Mouse (Mus musculus): ENCODE data around the gene Rasgef1b. TPM values are rescaled to one million over a fixed set of nuclear protein-coding genes. Genes with fewer than 3 reads are reported as not detected.

Gene Rasgef1b
- polyA plus RNA-seq, 1 experiment from 2014 or later, result 59.7 TPM

DNA sequence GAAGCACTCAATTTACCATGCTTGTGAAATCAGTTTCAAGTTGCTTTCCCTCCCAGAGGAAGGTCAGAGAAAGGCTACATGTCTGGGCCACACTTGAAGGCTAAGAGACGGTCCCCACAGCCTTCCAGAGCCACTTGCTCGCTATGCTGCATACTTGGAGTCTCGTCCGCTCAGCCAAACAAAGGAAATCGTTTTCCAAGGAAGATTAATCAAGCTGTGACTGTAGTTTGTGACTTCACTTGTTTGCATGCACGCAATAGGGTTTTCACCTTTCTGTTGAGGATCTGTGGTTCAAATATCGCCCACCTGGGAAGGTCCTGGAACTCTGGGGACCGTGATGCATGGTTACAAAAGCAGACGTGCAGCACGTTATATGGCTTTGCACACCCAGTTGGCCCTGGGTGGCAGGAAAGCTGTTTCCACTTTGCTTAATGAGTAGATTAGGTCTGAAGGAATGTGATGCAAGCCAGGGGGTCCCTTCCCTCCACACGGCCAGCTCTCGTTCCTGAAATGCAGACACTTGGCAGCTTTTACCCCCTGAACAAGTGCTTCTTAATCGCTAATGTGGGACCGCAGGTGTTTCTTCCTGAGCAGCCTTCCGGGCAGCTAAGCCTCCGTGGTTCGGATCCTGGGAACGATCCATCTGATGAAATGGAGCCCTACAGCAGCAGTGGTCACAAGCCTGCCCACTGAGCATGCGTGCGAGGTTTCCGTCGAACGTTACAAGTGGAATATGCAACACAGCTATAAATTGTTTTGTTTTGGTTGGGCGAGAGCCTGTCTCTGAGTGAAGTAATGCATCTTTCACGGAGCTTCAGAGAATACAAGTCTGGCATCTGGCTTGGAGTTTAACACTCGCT lies 537.7 kb downstream of the Rasgef1b start:
- Histone ChIP-seq H3K4me2 (ENCODE audit: low read length) (no peak overlapping the region), H3K9me3 (replicated peaks; ENCODE audit: control insufficient read depth, low read length, poor library complexity, severe bottlenecking) (no peaks in the 10 kb centered on the region), H3K36me3 (ENCODE audit: control insufficient read depth, insufficient read depth, low read length) (no peaks in the 10 kb centered on the region), H3K4me3 (ENCODE audit: low read depth, low read length) (no peak overlapping the region), H3K4me1 (ENCODE audit: control insufficient read depth, insufficient read depth, low read length) (no peaks in the 10 kb centered on the region), H3K9ac (ENCODE audit: low read depth, low read length) (no peak overlapping the region), H3K27ac (ENCODE audit: low read length) (no peak overlapping the region), H3K27me3 (ENCODE audit: control insufficient read depth, insufficient read depth, low read depth, low read length) (no peaks in the 10 kb centered on the region; the same call in 1 of the 2 replicates)
- no peak for ATAC-seq
- 60% methylated on average over 26 of the region's 26 CpGs for WGBS

DNA sequence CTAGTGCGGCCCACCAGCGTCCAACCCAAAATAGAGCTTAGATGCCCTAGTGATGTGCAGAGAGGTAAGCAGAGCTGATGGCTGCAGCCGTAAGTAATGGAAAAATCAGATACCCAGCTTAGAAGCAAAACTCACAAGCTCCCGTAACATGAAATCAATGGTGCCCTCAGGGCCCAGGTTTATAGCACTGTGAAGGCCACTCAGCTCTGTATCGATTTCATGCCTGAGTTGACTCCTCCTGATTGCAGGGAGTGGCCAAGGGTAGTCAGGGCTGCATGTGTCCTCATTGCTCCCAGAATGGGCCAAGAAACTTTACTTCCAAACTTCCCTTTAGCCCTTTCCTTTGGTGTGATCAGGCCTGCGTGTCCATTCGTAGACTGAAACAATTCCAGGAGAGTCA lies 545.2 kb downstream of the Rasgef1b start:
- H3K4me1 ChIP-seq (ENCODE audit: control insufficient read depth, insufficient read depth, low read length), result no peaks in the 10 kb centered on the region
- H3K27me3 ChIP-seq (ENCODE audit: control insufficient read depth, insufficient read depth, low read depth, low read length), result no peaks in the 10 kb centered on the region; the same call in 1 of the 2 replicates
- no peak overlapping the region for H3K4me3 ChIP-seq (ENCODE audit: low read depth, low read length)
- no peak for ATAC-seq
- WGBS, result 90% methylated on average over 7 of the region's 7 CpGs
- peaks cover 1% of the 10 kb centered on the region; the same call in 1 of the 2 replicates for H3K9me3 ChIP-seq (replicated peaks; ENCODE audit: control insufficient read depth, low read length, poor library complexity, severe bottlenecking)
- no peak overlapping the region for H3K27ac ChIP-seq (ENCODE audit: low read length)
- H3K4me2 ChIP-seq (ENCODE audit: low read length), result no peak overlapping the region
- no peak overlapping the region for H3K9ac ChIP-seq (ENCODE audit: low read depth, low read length)
- H3K36me3 ChIP-seq (ENCODE audit: control insufficient read depth, insufficient read depth, low read length), result no peaks in the 10 kb centered on the region

DNA sequence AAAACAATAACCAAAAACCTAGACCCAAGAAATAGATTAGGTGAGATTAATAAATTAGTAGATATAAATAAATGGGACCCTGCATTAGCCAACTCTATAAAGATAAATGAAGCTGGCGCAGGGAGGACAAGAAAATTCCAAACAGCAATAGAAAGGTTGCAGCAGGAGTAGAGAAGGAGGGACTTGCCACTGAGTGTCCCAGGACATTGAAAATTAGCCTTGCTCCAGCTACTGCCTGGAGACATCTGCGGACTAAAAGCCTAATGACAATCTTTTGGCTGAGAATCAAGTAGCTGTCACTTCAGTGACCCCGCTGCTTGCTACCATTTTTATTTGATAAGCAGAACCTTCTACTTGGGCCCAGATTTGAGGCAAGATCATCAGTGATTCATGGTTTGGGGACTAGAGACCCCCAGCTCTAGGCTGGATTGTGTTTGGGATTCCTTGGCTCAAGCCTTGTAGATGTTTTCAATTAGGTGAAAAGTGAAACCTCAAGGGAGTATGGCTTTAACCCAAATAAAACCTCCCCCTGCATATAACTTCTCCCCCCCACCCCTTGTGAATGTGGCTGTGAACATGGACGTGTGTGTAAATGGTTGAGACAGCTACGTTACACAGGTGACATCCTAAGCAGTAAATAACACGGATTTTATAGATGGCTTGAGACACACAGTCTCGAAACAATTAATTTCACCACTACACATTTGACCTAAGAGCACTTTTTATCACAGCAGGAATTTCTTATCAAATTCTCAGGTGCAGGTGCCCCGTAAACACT lies 554.1 kb downstream of the Rasgef1b start:
- Histone ChIP-seq H3K9ac (ENCODE audit: low read depth, low read length) (no peak overlapping the region), H3K9me3 (replicated peaks; ENCODE audit: control insufficient read depth, low read length, poor library complexity, severe bottlenecking) (peaks cover 5% of the 10 kb centered on the region; the same call in 1 of the 2 replicates), H3K4me1 (ENCODE audit: control insufficient read depth, insufficient read depth, low read length) (no peaks in the 10 kb centered on the region), H3K4me2 (ENCODE audit: low read length) (no peak overlapping the region), H3K27me3 (ENCODE audit: control insufficient read depth, insufficient read depth, low read depth, low read length) (no peaks in the 10 kb centered on the region), H3K36me3 (ENCODE audit: control insufficient read depth, insufficient read depth, low read length) (no peaks in the 10 kb centered on the region), H3K27ac (ENCODE audit: low read length) (no peak overlapping the region), H3K4me3 (ENCODE audit: low read depth, low read length) (no peak overlapping the region)
- no peak for ATAC-seq
- WGBS, result 71% methylated on average over 8 of the region's 8 CpGs

DNA sequence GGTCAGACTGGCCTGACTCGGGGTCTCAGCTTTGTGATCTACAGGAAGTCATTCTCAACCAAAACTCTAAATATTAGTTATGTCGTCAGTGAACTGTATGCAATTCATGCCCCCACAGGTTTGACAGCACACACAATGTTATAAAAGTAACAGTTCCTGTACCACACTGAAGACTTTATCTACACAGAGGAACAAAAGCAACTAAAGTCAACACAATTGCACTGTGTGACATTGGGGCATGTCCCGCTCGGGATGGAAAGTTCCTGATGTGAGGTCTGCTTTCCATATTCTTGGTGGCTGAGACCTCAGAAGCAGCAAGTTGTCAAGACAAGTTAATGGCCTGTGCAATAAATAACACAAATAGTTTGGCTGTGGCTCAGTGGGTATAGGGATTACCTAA lies 559.0 kb downstream of the Rasgef1b start:
- no peak overlapping the region for H3K27ac ChIP-seq (ENCODE audit: low read length)
- H3K4me1 ChIP-seq (ENCODE audit: control insufficient read depth, insufficient read depth, low read length), result no peaks in the 10 kb centered on the region
- no peak overlapping the region for H3K9ac ChIP-seq (ENCODE audit: low read depth, low read length)
- H3K4me3 ChIP-seq (ENCODE audit: low read depth, low read length), result no peak overlapping the region
- WGBS, result 91% methylated on average over 4 of the region's 4 CpGs
- H3K9me3 ChIP-seq (replicated peaks; ENCODE audit: control insufficient read depth, low read length, poor library complexity, severe bottlenecking), result no peaks in the 10 kb centered on the region
- H3K27me3 ChIP-seq (ENCODE audit: control insufficient read depth, insufficient read depth, low read depth, low read length), result no peaks in the 10 kb centered on the region
- H3K36me3 ChIP-seq (ENCODE audit: control insufficient read depth, insufficient read depth, low read length), result no peaks in the 10 kb centered on the region
- no peak for ATAC-seq
- H3K4me2 ChIP-seq (ENCODE audit: low read length), result no peak overlapping the region

DNA sequence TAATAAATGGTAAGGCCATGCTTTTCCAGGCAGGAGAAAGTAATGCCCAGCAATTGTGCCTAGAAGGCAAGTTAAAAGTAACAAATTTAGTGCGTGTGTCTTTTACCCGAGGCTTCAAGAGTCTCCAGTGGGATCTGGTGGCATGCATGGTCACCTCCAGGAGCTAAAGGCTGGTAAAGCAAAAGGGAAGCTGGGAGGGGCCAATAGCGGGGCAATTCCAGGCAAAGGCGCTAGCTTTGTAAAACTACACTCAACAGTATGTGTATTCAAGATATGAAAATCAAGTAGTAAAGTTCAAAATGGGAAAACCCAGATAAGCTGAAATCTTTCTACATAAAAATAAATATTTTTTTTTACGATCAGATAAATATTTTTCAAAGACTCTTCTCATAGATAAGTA lies 561.1 kb downstream of the Rasgef1b start:
- Histone ChIP-seq H3K36me3 (ENCODE audit: control insufficient read depth, insufficient read depth, low read length) (no peaks in the 10 kb centered on the region), H3K4me1 (ENCODE audit: control insufficient read depth, insufficient read depth, low read length) (no peaks in the 10 kb centered on the region), H3K4me3 (ENCODE audit: low read depth, low read length) (no peak overlapping the region), H3K27me3 (ENCODE audit: control insufficient read depth, insufficient read depth, low read depth, low read length) (no peaks in the 10 kb centered on the region), H3K4me2 (ENCODE audit: low read length) (no peak overlapping the region), H3K9me3 (replicated peaks; ENCODE audit: control insufficient read depth, low read length, poor library complexity, severe bottlenecking) (no peaks in the 10 kb centered on the region), H3K9ac (ENCODE audit: low read depth, low read length) (no peak overlapping the region), H3K27ac (ENCODE audit: low read length) (no peak overlapping the region)
- no peak for ATAC-seq
- WGBS, result 89% methylated on average over 5 of the region's 5 CpGs

Other genes with a start within 250 kb of the Rasgef1b start
- gene Vamp9, start 177.2 kb upstream of the Rasgef1b start, polyA plus RNA-seq (2015; fragmentation: Nextera tagmentation; extraction: Ambion mirVana), result 0.34 and 1.0 TPM in 2 replicates
- gene Hnrnpd, start 249.9 kb upstream of the Rasgef1b start, polyA plus RNA-seq (2015; fragmentation: Nextera tagmentation; extraction: Ambion mirVana), result 96.2 and 121 TPM in 2 replicates
- 2.2 and 2.5 TPM in 2 replicates for gene 4930524J08Rik, start 250.0 kb upstream of the Rasgef1b start, polyA plus RNA-seq (2015; fragmentation: Nextera tagmentation; extraction: Ambion mirVana)

Data from midbrain, embryonic 16.5 days (tissue).